Mouse (Mus musculus): Measurements from ENCODE around the gene Tmed10.
A peak's percentile ranks its signal among the peaks of the same experiment; 100 is the strongest.

Gene Tmed10

GRCm38 (mm10) chr12:85374561-85375272, at the start of gene Tmed10:
Gene Tmed10 (minus strand): TSS chr12:85374847.
- DNase-seq (ENCODE audit: extremely low read depth, low read depth, low spot score) = peak; percentile 75

- DNase-seq (ENCODE audit: extremely low read depth, low read depth, low spot score) = no peak
These were observed 48.6 kb upstream of the Tmed10 start for GRCm38 (mm10) chr12:85423236-85423635.

- DNase-seq (ENCODE audit: extremely low read depth, low read depth, low spot score) = no peak
These were observed 47.9 kb upstream of the Tmed10 start for GRCm38 (mm10) chr12:85422536-85422935.

GRCm38 (mm10) chr12:85420945-85421344, 46.3 kb upstream of the Tmed10 start:
- no peak for DNase-seq (ENCODE audit: extremely low read depth, low read depth, low spot score)

GRCm38 (mm10) chr12:85417845-85418244, 43.2 kb upstream of the Tmed10 start:
- no peak for DNase-seq (ENCODE audit: extremely low read depth, low read depth, low spot score)

GRCm38 (mm10) chr12:85416298-85416697, 41.7 kb upstream of the Tmed10 start:
- no peak for DNase-seq (ENCODE audit: extremely low read depth, low read depth, low spot score)

GRCm38 (mm10) chr12:85415876-85416275, 41.2 kb upstream of the Tmed10 start:
- DNase-seq (ENCODE audit: extremely low read depth, low read depth, low spot score) = no peak

GRCm38 (mm10) chr12:85411136-85411535, 36.5 kb upstream of the Tmed10 start:
- no peak for DNase-seq (ENCODE audit: extremely low read depth, low read depth, low spot score)

- no peak for DNase-seq (ENCODE audit: extremely low read depth, low read depth, low spot score)
These were observed 23.3 kb upstream of the Tmed10 start for GRCm38 (mm10) chr12:85397960-85398272.

- no peak for DNase-seq (ENCODE audit: extremely low read depth, low read depth, low spot score)
These were observed 22.7 kb upstream of the Tmed10 start for GRCm38 (mm10) chr12:85397063-85397959.

- DNase-seq (ENCODE audit: extremely low read depth, low read depth, low spot score) = no peak
These were observed 19.3 kb upstream of the Tmed10 start for GRCm38 (mm10) chr12:85393981-85394380.

GRCm38 (mm10) chr12:85393526-85393925, 18.9 kb upstream of the Tmed10 start:
- no peak for DNase-seq (ENCODE audit: extremely low read depth, low read depth, low spot score)

- no peak for DNase-seq (ENCODE audit: extremely low read depth, low read depth, low spot score)
These were observed 16.5 kb upstream of the Tmed10 start for GRCm38 (mm10) chr12:85391148-85391547.

GRCm38 (mm10) chr12:85389204-85390185, 14.8 kb upstream of the Tmed10 start:
- no peak for DNase-seq (ENCODE audit: extremely low read depth, low read depth, low spot score)

- no peak for DNase-seq (ENCODE audit: extremely low read depth, low read depth, low spot score)
These were observed 11.3 kb upstream of the Tmed10 start for GRCm38 (mm10) chr12:85385995-85386375.

GRCm38 (mm10) chr12:85385329-85385994, 10.8 kb upstream of the Tmed10 start:
- no peak for DNase-seq (ENCODE audit: extremely low read depth, low read depth, low spot score)

GRCm38 (mm10) chr12:85382761-85383680, 8.4 kb upstream of the Tmed10 start:
- DNase-seq (ENCODE audit: extremely low read depth, low read depth, low spot score) = no peak

GRCm38 (mm10) chr12:85381570-85381969, 6.9 kb upstream of the Tmed10 start:
- no peak for DNase-seq (ENCODE audit: extremely low read depth, low read depth, low spot score)

GRCm38 (mm10) chr12:85380942-85381341, 6.3 kb upstream of the Tmed10 start:
- no peak for DNase-seq (ENCODE audit: extremely low read depth, low read depth, low spot score)

All from fat pad, adult 2 months (tissue).